Mouse (Mus musculus) olfactory bulb, adult 2 months (tissue): Measurements from ENCODE around the gene Smarcal1.

Experiments used
- CTCF ChIP-seq: fragments of 200-500 bp; IDR thresholded peaks from 2 replicates; pipeline ENCODE4 v1.5.1; 2012; ENCODE audit warnings: low read depth, mild to moderate bottlenecking, low read length, moderate library complexity; ENCODE audit not compliant: insufficient read depth
- POLR2A ChIP-seq: fragments of 200-500 bp; IDR thresholded peaks from 2 replicates; pipeline ENCODE4 v1.6.1; 2012; ENCODE audit warnings: mild to moderate bottlenecking, low read depth, low read length, moderate library complexity; ENCODE audit not compliant: insufficient read depth

DNA sequence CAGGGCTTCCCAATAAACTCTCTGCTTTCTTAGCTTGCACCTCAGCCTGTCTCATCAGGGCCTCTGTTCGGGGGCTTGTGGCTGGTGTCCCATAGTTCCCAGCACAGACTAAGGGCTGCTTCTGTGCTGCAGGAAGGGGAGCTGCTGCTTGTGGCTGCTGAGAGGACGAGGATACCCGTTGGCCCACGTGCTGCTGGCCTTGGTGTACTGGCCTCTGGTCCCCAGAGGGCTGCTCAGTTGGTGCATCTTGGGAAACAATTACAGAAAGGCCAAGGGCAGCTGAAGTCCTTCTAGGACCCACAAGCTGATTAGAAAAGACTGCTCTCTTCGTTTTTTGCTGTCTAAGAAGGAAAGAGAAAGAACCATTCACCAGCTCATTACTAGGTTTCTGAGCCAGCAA lies 13.2 kb downstream of the Smarcal1 start:
- TF ChIP-seq CTCF, result no peak
- no peak for TF ChIP-seq POLR2A
